Mouse (Mus musculus) limb, embryonic 14.5 days (tissue): Measurements from ENCODE around the gene Xk. TPM values are rescaled to one million over a fixed set of nuclear protein-coding genes. Genes with fewer than 3 reads are reported as not detected.

Experiments
- ATAC-seq: fragments of 200-750 bp; cut with Nextera tagmentation; 2 replicates; pipeline ENCODE4 v1.8.0; 2017; ENCODE audit warnings: low read depth, moderate number of reproducible peaks, moderate TSS enrichment; ENCODE audit not compliant: low FRiP score
- DNase-seq: peaks from one replicate; pipeline ENCODE4 v3.0.0-alpha.2; 2015; ENCODE audit warnings: low spot score
- H3K27ac ChIP-seq: fragments of 300-500 bp; sonication (generic); replicated peaks from 2 replicates; pipeline ENCODE4 v1.5.1; 2014; ENCODE audit warnings: low read depth, mild to moderate bottlenecking, low read length, moderate library complexity, mixed read lengths
- H3K27me3 ChIP-seq: fragments of 300-500 bp; sonication (generic); 2 replicates; pipeline ENCODE4 v1.6.1; 2014; ENCODE audit warnings: low read length, mixed read lengths; ENCODE audit not compliant: control insufficient read depth, insufficient read depth
- H3K36me3 ChIP-seq: fragments of 300-500 bp; sonication (generic); 2 replicates; pipeline ENCODE4 v1.6.1; 2014; ENCODE audit warnings: mild to moderate bottlenecking, low read length, moderate library complexity, mixed read lengths; ENCODE audit not compliant: control insufficient read depth, insufficient read depth
- H3K4me1 ChIP-seq: fragments of 300-500 bp; sonication (generic); 2 replicates; pipeline ENCODE4 v1.6.1; 2014; ENCODE audit warnings: antibody characterized with exemption, low read length, mixed read lengths; ENCODE audit not compliant: control insufficient read depth, insufficient read depth
- H3K4me2 ChIP-seq: fragments of 300-500 bp; sonication (generic); replicated peaks from 2 replicates; pipeline ENCODE4 v1.6.1; 2014; ENCODE audit warnings: low read depth, mild to moderate bottlenecking, low read length, moderate library complexity; ENCODE audit not compliant: severe bottlenecking
- H3K4me3 ChIP-seq: fragments of 300-500 bp; sonication (generic); replicated peaks from 2 replicates; pipeline ENCODE4 v1.5.1; 2014; ENCODE audit warnings: low read length
- H3K9ac ChIP-seq: fragments of 300-500 bp; sonication (generic); 2 replicates; pipeline ENCODE4 v1.6.1; 2014; ENCODE audit warnings: mild to moderate bottlenecking, low read depth, low read length, moderate library complexity; ENCODE audit not compliant: severe bottlenecking
- H3K9me3 ChIP-seq: fragments of 300-500 bp; sonication (generic); 2 replicates; pipeline ENCODE4 v1.6.1; 2016; ENCODE audit warnings: low read length; ENCODE audit not compliant: control insufficient read depth
- POLR2A ChIP-seq: fragments of 200-500 bp; IDR thresholded peaks from 2 replicates; pipeline ENCODE4 v1.8.0; 2012; ENCODE audit warnings: inconsistent platforms, mild to moderate bottlenecking, moderate library complexity, borderline replicate concordance; ENCODE audit not compliant: insufficient read depth, insufficient read length; ENCODE audit errors: extremely low read depth
- WGBS: fragments of 180-500 bp; shearing (Covaris S2); extraction: QIAGEN DNeasy Blood & Tissue Kit; methylation state at CpG from one replicate; pipeline ENCODE4 v1.1.7; 2014; 5-methylcytosine and 5-hydroxymethylcytosine counted together
- polyA plus RNA-seq, 2 experiments: library from polyadenylated mRNA; depleted of rRNA in 1 of 2; stranded (reverse) in 1 of 2; unstranded in 1 of 2; fragments of >200 nt; fragmentation: Nextera tagmentation in 1 of 2; extraction: Ambion mirVana in 1 of 2; gene quantifications; 2 replicates each; pipeline versions ENCODE4 v1.2.1 to v1.2.3; 2012 to 2014

The Xk gene
- polyA plus RNA-seq, 2 experiments: 0.80 to 0.84 TPM

DNA sequence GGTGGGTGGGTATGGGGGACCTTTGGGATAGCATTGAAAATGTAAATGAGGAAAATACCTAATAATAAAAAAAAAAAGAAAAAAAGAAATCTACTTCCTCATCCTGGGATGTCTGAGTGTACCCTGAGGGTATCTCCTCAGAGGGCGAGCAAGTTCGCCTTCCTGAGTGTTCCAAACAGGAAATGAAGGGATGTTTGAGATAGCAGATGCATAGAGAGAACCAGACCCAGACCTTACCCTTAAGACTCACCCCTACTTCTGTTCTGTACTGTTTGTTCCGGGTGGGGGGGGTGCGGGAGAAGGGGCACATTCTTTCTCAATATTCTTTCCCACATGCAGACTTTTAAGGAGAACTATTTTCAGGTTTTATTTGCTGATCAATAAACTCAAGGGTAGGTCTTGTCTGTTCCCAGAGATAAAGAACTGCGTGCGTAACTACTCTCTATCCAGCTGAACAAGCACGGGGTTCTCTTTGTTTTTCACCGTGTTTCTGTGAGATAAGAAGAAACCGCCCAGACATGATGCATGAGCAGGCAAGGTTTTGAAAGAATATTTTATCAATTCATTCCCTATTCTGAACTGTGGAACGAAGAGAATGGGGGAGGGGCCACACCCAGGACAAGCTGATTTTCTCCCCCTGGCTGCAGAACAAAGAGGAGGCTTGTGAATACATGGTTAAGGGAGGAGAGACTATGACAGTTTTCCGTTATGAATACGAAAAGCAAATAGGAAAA, 27.8 kb upstream of the Xk start:
- WGBS: 74% methylated on average over 12 of the region's 12 CpGs
- no peak overlapping the region for H3K4me3 ChIP-seq
- no peak for ATAC-seq

DNA sequence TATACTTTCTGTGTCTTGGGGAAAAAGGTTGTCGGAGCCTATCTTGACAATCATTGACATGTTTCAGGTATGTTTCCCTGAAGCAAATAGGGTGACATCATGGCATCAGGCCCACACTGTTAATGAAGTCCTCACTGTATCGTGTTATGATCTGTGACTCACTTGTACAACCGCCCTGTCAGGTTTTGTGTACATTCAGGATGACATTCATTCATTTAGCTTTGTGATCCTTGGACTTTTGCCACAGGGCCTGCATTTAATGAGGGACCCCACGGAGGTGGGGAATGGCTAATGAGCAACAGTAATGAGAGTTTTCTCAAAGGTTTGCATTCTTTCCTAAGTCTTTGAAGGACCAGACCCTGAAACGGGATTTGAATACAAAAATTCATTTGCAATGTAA, 23.6 kb upstream of the Xk start:
- H3K4me3 ChIP-seq: no peak overlapping the region
- H3K4me2 ChIP-seq: no peak overlapping the region
- no peak for DNase-seq
- H3K4me1 ChIP-seq: no peaks in the 10 kb centered on the region
- no peaks in the 10 kb centered on the region for H3K27me3 ChIP-seq
- WGBS: 46% methylated on average over 5 of the region's 5 CpGs
- TF ChIP-seq POLR2A: no peak
- H3K27ac ChIP-seq: no peak overlapping the region
- ATAC-seq: no peak
- H3K36me3 ChIP-seq: no peaks in the 10 kb centered on the region
- H3K9me3 ChIP-seq: no peaks in the 10 kb centered on the region
- H3K9ac ChIP-seq: no peak overlapping the region

More for the DNA sequence above, 27.8 kb upstream of the Xk start:
- no peaks in the 10 kb centered on the region for H3K9me3 ChIP-seq
- H3K4me1 ChIP-seq: no peaks in the 10 kb centered on the region
- no peak overlapping the region for H3K27ac ChIP-seq
- no peak for DNase-seq
- TF ChIP-seq POLR2A: no peak
- H3K27me3 ChIP-seq: no peaks in the 10 kb centered on the region
- H3K4me2 ChIP-seq: no peak overlapping the region
- H3K9ac ChIP-seq: no peak overlapping the region
- no peaks in the 10 kb centered on the region for H3K36me3 ChIP-seq

DNA sequence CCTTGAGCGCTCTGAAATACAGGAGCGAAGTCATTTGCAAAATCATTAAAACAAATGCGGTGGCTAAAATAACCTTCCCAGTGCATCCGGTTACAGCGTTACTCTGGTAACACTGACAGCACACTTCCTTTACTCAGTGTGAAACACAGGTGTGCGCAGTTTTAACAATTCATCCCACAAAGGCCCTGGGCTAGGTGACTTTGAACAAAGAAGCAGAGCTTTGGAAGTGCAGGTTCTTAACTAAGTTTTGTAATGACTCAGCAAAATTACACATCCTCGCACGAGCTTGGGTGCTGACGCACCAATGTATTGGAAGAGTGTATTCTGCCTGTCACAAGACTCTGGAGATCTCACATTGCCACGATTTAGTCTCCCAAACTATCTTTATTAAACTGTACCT, 18.6 kb upstream of the Xk start:
- Histone ChIP-seq H3K27ac (no peak overlapping the region), H3K4me3 (no peak overlapping the region), H3K9ac (no peak overlapping the region), H3K4me1 (no peaks in the 10 kb centered on the region), H3K4me2 (no peak overlapping the region), H3K9me3 (no peaks in the 10 kb centered on the region), H3K27me3 (no peaks in the 10 kb centered on the region), H3K36me3 (no peaks in the 10 kb centered on the region)
- no peak for DNase-seq
- ATAC-seq: no peak
- no peak for TF ChIP-seq POLR2A
- 68% methylated on average over 10 of the region's 10 CpGs for WGBS

DNA sequence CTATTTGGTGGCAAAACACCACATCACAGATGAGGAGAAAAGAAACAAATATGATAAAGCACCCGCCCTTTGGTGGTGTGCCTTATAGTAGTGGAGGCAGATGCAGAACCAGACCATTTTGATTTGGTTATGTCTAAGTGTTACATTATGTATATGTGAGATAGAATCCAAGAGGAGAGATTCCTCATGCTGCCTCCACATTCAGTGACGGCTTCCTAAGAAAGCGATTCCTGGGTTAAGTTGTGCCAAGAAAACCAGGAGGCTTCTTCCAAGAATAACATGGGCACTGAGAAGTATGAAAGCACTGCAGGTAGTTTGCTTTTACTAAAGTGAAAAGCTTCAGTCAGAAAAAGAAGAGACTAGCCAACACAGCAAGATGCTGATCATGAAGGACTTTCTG, 17.7 kb upstream of the Xk start:
- Histone ChIP-seq H3K4me2 (no peak overlapping the region), H3K27ac (no peak overlapping the region), H3K4me3 (no peak overlapping the region), H3K9ac (no peak overlapping the region), H3K9me3 (no peaks in the 10 kb centered on the region), H3K36me3 (no peaks in the 10 kb centered on the region), H3K4me1 (no peaks in the 10 kb centered on the region), H3K27me3 (no peaks in the 10 kb centered on the region)
- DNase-seq (no peak), ATAC-seq (no peak)
- 86% methylated on average over 3 of the region's 3 CpGs for WGBS
- no peak for TF ChIP-seq POLR2A

DNA sequence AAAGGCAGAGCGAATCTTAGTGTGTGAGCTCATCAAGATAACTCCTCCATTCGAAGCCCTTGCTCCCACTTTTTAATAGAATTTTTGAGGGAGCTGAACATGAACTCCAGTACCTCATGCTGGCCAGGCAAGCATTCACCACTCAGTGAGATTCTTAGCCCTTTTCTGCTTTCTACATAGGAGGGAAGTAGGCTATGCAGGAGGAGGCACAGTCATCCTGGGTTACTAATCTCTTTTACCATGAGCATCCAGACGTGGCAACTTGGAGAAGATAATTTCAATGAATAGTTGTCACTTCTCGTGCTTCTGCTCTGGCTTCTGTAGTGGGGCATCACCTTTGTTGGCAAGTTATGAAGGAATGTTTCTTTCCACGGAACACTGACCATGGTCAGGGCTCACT, 15.8 kb upstream of the Xk start, which contains the start of gene Gm14862:
Gene Gm14862 (minus strand): TSS at position 134 of the 400 bp plus-strand sequence.
- H3K4me1 ChIP-seq: no peaks in the 10 kb centered on the region
- no peak within 1 kb of the TSS for H3K4me2 ChIP-seq
- WGBS: 84% methylated on average over 5 of the region's 5 CpGs
- no peak within 1 kb of the TSS for H3K4me3 ChIP-seq
- H3K9me3 ChIP-seq: no peaks in the 10 kb centered on the region
- no peaks in the 10 kb centered on the region for H3K36me3 ChIP-seq
- DNase-seq (no peak), ATAC-seq (no peak)
- no peak within 1 kb of the TSS for H3K27ac ChIP-seq
- H3K9ac ChIP-seq: no peak within 1 kb of the TSS
- no peaks in the 10 kb centered on the region for H3K27me3 ChIP-seq
- no peak for TF ChIP-seq POLR2A
